Mouse (Mus musculus) ES-E14 (cell line): ENCODE data around the gene Vdac1. TPM values are rescaled to one million over a fixed set of nuclear protein-coding genes. Genes with fewer than 3 reads are reported as not detected.

ENCODE experiments used
- DNase-seq: peaks from one replicate; pipeline ENCODE4 v3.0.0-alpha.2; 2013; ENCODE audit warnings: low read depth, low spot score
- H3K27ac ChIP-seq: 2 replicates; pipeline ENCODE4 v1.5.1; 2012; ENCODE audit warnings: low read depth, mild to moderate bottlenecking, low read length, moderate library complexity, mixed read lengths; ENCODE audit not compliant: poor library complexity, insufficient read depth, severe bottlenecking
- H3K36me3 ChIP-seq: 2 replicates; pipeline ENCODE4 v1.6.1; 2012; ENCODE audit warnings: mild to moderate bottlenecking, low read length, moderate library complexity, mixed read lengths; ENCODE audit not compliant: control insufficient read depth, poor library complexity, insufficient read depth, severe bottlenecking
- H3K4me1 ChIP-seq, 2 experiments: fragments of 150-350 bp in 1 of 2; sonication (generic) in 1 of 2; 2 replicates each; pipeline ENCODE4 v1.6.1; 2012; ENCODE audit warnings: low read length in 2 of 2, mild to moderate bottlenecking in 1 of 2, mixed read lengths in 1 of 2; ENCODE audit not compliant: control insufficient read depth in 2 of 2, insufficient read depth in 2 of 2, poor library complexity in 1 of 2
- H3K4me3 ChIP-seq, 2 experiments: fragments of 150-350 bp in 1 of 2; sonication (generic) in 1 of 2; 2 replicates each; pipeline ENCODE4 v1.5.1; 2012; ENCODE audit warnings: low read length in 2 of 2, low read depth in 1 of 2, mild to moderate bottlenecking in 1 of 2, mixed read lengths in 1 of 2; ENCODE audit not compliant: insufficient read depth in 1 of 2, poor library complexity in 1 of 2, severe bottlenecking in 1 of 2
- H3K9ac ChIP-seq: 2 replicates; pipeline ENCODE4 v1.6.1; 2012; ENCODE audit warnings: low read depth, mild to moderate bottlenecking, low read length, mixed read lengths; ENCODE audit not compliant: poor library complexity, insufficient read depth, severe bottlenecking
- H3K9me3 ChIP-seq: fragments of 150-350 bp; sonication (generic); 2 replicates; pipeline ENCODE4 v1.6.1; 2012; ENCODE audit warnings: low read depth, mild to moderate bottlenecking, low read length; ENCODE audit not compliant: control insufficient read depth, insufficient read depth
- CHD2 ChIP-seq: IDR thresholded peaks from 2 replicates; pipeline ENCODE4 v1.6.1; 2014; ENCODE audit warnings: mild to moderate bottlenecking, low read depth, low read length, inconsistent platforms
- HCFC1 ChIP-seq: IDR thresholded peaks from 2 replicates; pipeline ENCODE4 v1.6.1; 2012; ENCODE audit warnings: low read length, inconsistent platforms, borderline replicate concordance; ENCODE audit not compliant: insufficient read depth
- MAFK ChIP-seq: IDR thresholded peaks from 2 replicates; pipeline ENCODE4 v1.6.1; 2014; ENCODE audit warnings: mild to moderate bottlenecking, low read depth, low read length, inconsistent platforms; ENCODE audit not compliant: insufficient read depth
- ZC3H11A ChIP-seq: IDR thresholded peaks from 2 replicates; pipeline ENCODE4 v1.6.1; 2012; ENCODE audit warnings: low read depth, mild to moderate bottlenecking, inconsistent platforms, low read length, borderline replicate concordance
- ZNF384 ChIP-seq: IDR thresholded peaks from 2 replicates; pipeline ENCODE4 v1.6.1; 2012; ENCODE audit warnings: low read depth, low read length, inconsistent platforms
- in situ Hi-C, 2 experiments: fragments of 600-800 bp; cut with MboI; formaldehyde crosslinking; loops; one replicate each; pipeline ENCODE4 v1.15.1; 2025; ENCODE audit warnings: low sequenced_read_pairs in 2 of 2, inconsistent platforms in 1 of 2; ENCODE audit not compliant: unreplicated experiment in 2 of 2
- total RNA-seq: library from RNA; depleted of rRNA; stranded (reverse); fragments of 300-350 nt; gene quantifications from 2 replicates; pipeline ENCODE4 v1.2.3, GENCODE M21; 2012

The Vdac1 gene
- total RNA-seq, 1 experiment, result 268 TPM

DNA sequence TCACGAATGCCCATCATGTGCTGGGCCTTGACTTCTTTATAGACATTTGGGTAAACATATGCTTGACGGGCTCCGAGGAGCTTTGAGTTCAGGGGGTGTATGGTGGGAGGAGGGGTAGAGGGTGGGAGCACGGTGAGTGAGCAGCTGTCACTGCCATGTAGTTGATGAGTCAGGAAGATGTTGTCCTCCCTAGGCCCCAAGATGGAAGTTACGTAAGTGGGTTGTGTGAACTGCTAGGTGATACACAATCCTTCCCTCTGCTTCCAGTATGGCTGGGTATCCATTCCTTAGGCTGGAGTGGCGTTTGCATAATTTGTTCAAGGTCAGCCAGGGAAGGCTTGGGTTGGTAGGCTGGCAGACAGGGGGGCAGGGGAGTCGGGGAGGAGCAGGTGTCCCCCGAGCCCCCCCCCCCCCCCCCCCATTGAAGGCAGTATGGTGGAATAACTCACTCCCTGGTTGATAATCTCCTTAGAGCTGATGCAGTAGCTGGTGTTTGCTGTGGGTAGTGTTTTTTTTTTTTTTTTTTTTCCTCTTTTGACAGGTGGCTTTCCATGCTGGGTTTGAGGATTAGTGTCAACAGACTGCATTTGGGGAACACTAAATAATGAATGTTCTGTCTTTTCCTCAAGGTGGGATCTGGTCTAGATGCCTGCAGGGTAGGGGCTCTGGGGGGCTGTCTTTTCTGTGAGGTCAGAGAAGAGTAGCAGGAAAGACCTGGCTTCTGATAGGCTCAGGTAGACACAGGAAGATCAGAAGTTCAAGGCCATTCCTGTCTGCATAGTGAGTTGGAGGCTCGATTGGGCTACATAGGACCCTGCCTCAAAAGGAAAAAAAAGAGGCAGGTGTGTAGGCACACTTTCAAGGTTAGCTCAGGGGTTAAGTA, 8.8 kb downstream of the Vdac1 start:
- no peak overlapping the region; the same call in 1 of the 2 replicates for H3K27ac ChIP-seq
- DNase-seq, result no peak
- in situ Hi-C loops, result no loop called here
- peaks cover 3% of the 10 kb centered on the region; the same call in 1 of the 2 replicates for H3K36me3 ChIP-seq
- no peaks in the 10 kb centered on the region for H3K9me3 ChIP-seq
- no peak overlapping the region for H3K9ac ChIP-seq
- peak overlapping the region in 1 of 2 experiments; percentile 13; a peak in 2 of 4 replicates for H3K4me3 ChIP-seq
- TF ChIP-seq CHD2 (no peak), ZNF384 (peak; percentile 39; the same call in 1 of the 2 replicates)
- H3K4me1 ChIP-seq, result peaks cover 26 to 35% of the 10 kb centered on the region in 2 experiments

DNA sequence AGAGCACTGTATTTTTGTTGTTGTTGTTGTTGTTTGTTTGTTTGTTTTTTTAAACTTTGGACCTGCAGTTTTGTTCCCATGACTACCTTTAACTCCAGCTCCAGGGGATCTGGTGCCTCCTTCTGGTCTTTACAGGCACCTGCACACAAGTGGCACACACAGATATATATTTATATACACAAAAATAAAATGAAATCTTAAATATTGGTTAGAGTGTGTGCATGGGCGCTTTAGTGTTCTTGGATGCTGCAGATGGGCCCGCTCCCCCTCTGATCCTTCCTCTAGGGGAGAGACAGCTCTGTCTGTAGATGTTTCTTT, 9.4 kb downstream of the Vdac1 start:
- DNase-seq, result no peak
- H3K4me1 ChIP-seq, result peaks cover 23 to 32% of the 10 kb centered on the region in 2 experiments
- no peaks in the 10 kb centered on the region for H3K9me3 ChIP-seq
- H3K27ac ChIP-seq, result peak overlapping the region; percentile 65; the same call in 1 of the 2 replicates
- H3K4me3 ChIP-seq, result no peak overlapping the region
- in situ Hi-C loops, result no loop called here
- H3K9ac ChIP-seq, result no peak overlapping the region
- H3K36me3 ChIP-seq, result peaks cover 6% of the 10 kb centered on the region; the same call in 1 of the 2 replicates
- TF ChIP-seq HCFC1 (no peak), ZNF384 (no peak), MAFK (no peak), CHD2 (no peak), ZC3H11A (no peak)

DNA sequence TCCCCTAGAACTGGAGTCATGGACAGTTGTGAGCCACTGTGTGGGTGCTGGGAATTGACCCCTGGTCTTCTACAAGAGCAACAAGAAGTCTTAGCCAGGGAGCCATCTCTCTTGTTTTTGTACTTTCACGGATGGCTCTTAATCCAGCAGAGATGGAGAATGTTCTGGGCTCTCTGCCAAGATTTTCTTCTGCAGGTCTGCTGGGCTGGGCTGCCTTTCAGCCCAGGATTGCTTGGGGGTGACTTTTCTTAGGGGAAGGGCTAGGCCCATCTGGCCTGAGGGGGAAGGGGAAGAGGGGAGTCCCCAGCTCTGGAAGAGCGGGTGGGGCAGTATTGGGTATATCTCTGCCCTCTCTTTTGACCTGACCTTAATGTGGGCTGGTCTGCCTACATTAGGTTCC, 9.9 kb downstream of the Vdac1 start:
- H3K27ac ChIP-seq, result peak overlapping the region; percentile 65; the same call in 1 of the 2 replicates
- no peak for DNase-seq
- H3K9ac ChIP-seq, result 0 out of 2 replicates have a peak overlapping the region, but pooled peaks have one; percentile 16
- H3K4me1 ChIP-seq, result peaks cover 23 to 30% of the 10 kb centered on the region in 2 experiments
- H3K4me3 ChIP-seq, result 0 out of 4 replicates have a peak overlapping the region, but pooled peaks of 1 of the 2 experiments have one; percentile 6
- in situ Hi-C loops, result no loop called here
- peaks cover 6% of the 10 kb centered on the region; the same call in 1 of the 2 replicates for H3K36me3 ChIP-seq
- H3K9me3 ChIP-seq, result no peaks in the 10 kb centered on the region
- TF ChIP-seq HCFC1 (no peak), ZNF384 (no peak), ZC3H11A (no peak), MAFK (no peak), CHD2 (no peak)

DNA sequence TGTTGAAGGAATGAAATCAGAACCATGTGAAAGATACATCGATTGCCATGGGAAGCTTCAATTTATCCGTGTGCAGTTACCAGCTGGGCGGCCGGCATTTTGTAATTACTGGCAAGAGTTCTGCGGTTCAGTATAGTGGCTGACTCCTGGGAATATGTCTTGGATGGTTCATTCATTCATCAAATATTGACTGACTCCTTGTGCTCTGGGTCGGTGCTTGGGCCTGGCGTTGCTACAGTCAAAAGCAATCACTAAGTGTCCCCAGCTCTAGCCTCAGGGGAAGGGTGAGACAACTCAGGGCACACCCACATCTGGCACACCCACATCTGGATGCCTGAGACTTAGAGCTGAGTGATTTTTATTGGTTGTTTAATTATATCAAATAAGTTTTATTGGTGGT, 13.2 kb downstream of the Vdac1 start:
- H3K36me3 ChIP-seq, result peaks cover 25% of the 10 kb centered on the region
- TF ChIP-seq ZNF384 (no peak), CHD2 (no peak), HCFC1 (no peak), ZC3H11A (no peak), MAFK (no peak)
- H3K9ac ChIP-seq, result peak overlapping the region; percentile 3; the same call in 1 of the 2 replicates
- peaks cover 14 to 25% of the 10 kb centered on the region in 2 experiments for H3K4me1 ChIP-seq
- H3K4me3 ChIP-seq, result no peak overlapping the region
- in situ Hi-C loops, result no loop called here
- no peak for DNase-seq
- H3K27ac ChIP-seq, result no peak overlapping the region
- no peaks in the 10 kb centered on the region for H3K9me3 ChIP-seq
